Mouse (Mus musculus): ENCODE data around the gene Krt222.
"Not testable (repeated sequence)": the region's sequence is repeated elsewhere in the genome, so short reads cannot be mapped to it uniquely, and the experiment has no call there.

DNA sequence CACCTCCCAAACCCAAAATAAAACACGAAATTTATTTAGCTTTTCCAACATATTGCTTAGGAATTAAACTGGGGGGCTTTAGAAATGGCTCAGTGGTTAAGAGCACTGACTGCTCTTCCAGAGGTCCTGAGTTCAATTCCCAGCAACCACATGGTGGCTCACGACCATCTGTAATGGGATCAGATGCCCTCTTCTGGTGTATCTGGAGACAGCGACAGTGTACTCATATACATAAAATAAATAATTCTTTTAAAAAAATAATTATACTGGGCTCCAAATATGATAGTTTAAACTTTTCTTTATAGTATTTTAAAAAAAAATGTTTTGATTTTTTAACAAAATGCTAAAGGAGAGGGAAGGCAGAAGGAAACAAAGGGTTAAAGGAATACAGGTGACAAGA is 634 bp upstream of the Krt222 start:
- not testable (repeated sequence) for TF ChIP-seq CTCF (IDR thresholded peaks at IDR 0.05; ENCODE audit: low read depth, low read length); TAL1 (conservative IDR thresholded peaks at IDR 0.05; ENCODE audit: low read depth, low read length); GATA1 (IDR thresholded peaks at IDR 0.05; ENCODE audit: borderline replicate concordance, low read length); POLR2AphosphoS5 (IDR thresholded peaks at IDR 0.05; ENCODE audit: insufficient replicate concordance, low read depth, low read length)

Measured in G1E (cell line).